Mouse (Mus musculus) kidney, postnatal 0 days (tissue): ENCODE data around the gene Fmn2. TPM values are rescaled to one million over a fixed set of nuclear protein-coding genes. Genes with fewer than 3 reads are reported as not detected.
A peak's percentile ranks its signal among the peaks of the same experiment; 100 is the strongest.

ENCODE experiments used
- ATAC-seq: fragments of 200-750 bp; cut with Nextera tagmentation; replicated peaks from 2 replicates; pipeline ENCODE4 v1.8.0; 2017; ENCODE audit warnings: low read depth, moderate number of reproducible peaks, moderate TSS enrichment, moderate library complexity; ENCODE audit not compliant: low FRiP score
- DNase-seq: peaks from one replicate; pipeline ENCODE4 v3.0.0-alpha.2; 2016; ENCODE audit warnings: low spot score
- H3K27ac ChIP-seq: fragments of 300-500 bp; sonication (generic); 2 replicates; pipeline ENCODE4 v1.5.1; 2014; ENCODE audit warnings: mild to moderate bottlenecking
- H3K27me3 ChIP-seq: fragments of 300-500 bp; sonication (generic); 2 replicates; pipeline ENCODE4 v1.6.1; 2014; ENCODE audit warnings: low read length, mixed read lengths; ENCODE audit not compliant: insufficient read depth
- H3K36me3 ChIP-seq: fragments of 300-500 bp; sonication (generic); 2 replicates; pipeline ENCODE4 v1.6.1; 2014; ENCODE audit warnings: low read length, mixed read lengths; ENCODE audit not compliant: insufficient read depth
- H3K4me1 ChIP-seq: fragments of 300-500 bp; sonication (generic); replicated peaks from 2 replicates; pipeline ENCODE4 v1.6.1; 2014; ENCODE audit warnings: antibody characterized with exemption, low read length, mixed read lengths; ENCODE audit not compliant: insufficient read depth
- H3K4me2 ChIP-seq: fragments of 300-500 bp; sonication (generic); 2 replicates; pipeline ENCODE4 v1.6.1; 2014; ENCODE audit warnings: mild to moderate bottlenecking, low read length, moderate library complexity, mixed read lengths
- H3K4me3 ChIP-seq: fragments of 300-500 bp; sonication (generic); replicated peaks from 2 replicates; pipeline ENCODE4 v1.5.1; 2014; ENCODE audit warnings: low read depth, low read length
- H3K9ac ChIP-seq: fragments of 300-500 bp; sonication (generic); 2 replicates; pipeline ENCODE4 v1.6.1; 2014; ENCODE audit warnings: low read depth, low read length
- H3K9me3 ChIP-seq: fragments of 300-500 bp; sonication (generic); replicated peaks from 2 replicates; pipeline ENCODE4 v1.6.1; 2016; ENCODE audit warnings: low read length, inconsistent platforms, mixed read lengths
- CTCF ChIP-seq: IDR thresholded peaks from 2 replicates; pipeline ENCODE4 v1.5.1; 2016; ENCODE audit warnings: antibody characterized with exemption, low read depth, mild to moderate bottlenecking, moderate library complexity
- WGBS: fragments of 180-500 bp; shearing (Covaris S2); extraction: QIAGEN DNeasy Blood & Tissue Kit; methylation state at CpG from one replicate; pipeline ENCODE4 v1.1.7; 2014; 5-methylcytosine and 5-hydroxymethylcytosine counted together
- polyA plus RNA-seq: library from polyadenylated mRNA; unstranded; fragments of >200 nt; fragmentation: Nextera tagmentation; extraction: Ambion mirVana; gene quantifications from 2 replicates; pipeline ENCODE4 v1.2.1, GENCODE M21; 2015

The Fmn2 gene
- polyA plus RNA-seq, 1 experiment from 2014 or later, result 0.14 TPM

GRCm38 (mm10) chr1:174670846-174671245, 169.2 kb downstream of the Fmn2 start:
- H3K36me3 ChIP-seq, result no peaks in the 10 kb centered on the region
- H3K27me3 ChIP-seq, result no peaks in the 10 kb centered on the region
- TF ChIP-seq CTCF, result no peak
- no peak overlapping the region for H3K4me2 ChIP-seq
- peak; percentile 11 for DNase-seq
- WGBS, result 80% methylated on average over 8 of the region's 8 CpGs
- H3K4me1 ChIP-seq, result no peaks in the 10 kb centered on the region
- ATAC-seq, result no peak
- H3K4me3 ChIP-seq, result no peak overlapping the region
- no peak overlapping the region for H3K27ac ChIP-seq
- H3K9ac ChIP-seq, result no peak overlapping the region
- no peaks in the 10 kb centered on the region for H3K9me3 ChIP-seq

- Histone ChIP-seq H3K4me2 (no peak overlapping the region), H3K27ac (no peak overlapping the region), H3K27me3 (no peaks in the 10 kb centered on the region), H3K4me1 (no peaks in the 10 kb centered on the region), H3K9ac (no peak overlapping the region), H3K36me3 (no peaks in the 10 kb centered on the region), H3K9me3 (no peaks in the 10 kb centered on the region), H3K4me3 (no peak overlapping the region)
- 62% methylated on average over 8 of the region's 8 CpGs for WGBS
- DNase-seq (no peak), ATAC-seq (no peak)
- TF ChIP-seq CTCF, result 0 out of 2 replicates have a peak, but pooled peaks have one; percentile 28
Measured at GRCm38 (mm10) chr1:174674586-174674985, 173.0 kb downstream of the Fmn2 start.

- no peak overlapping the region for H3K4me3 ChIP-seq
- H3K4me1 ChIP-seq, result no peaks in the 10 kb centered on the region
- H3K9me3 ChIP-seq, result no peaks in the 10 kb centered on the region
- no peak for DNase-seq
- no peak for TF ChIP-seq CTCF
- no peak overlapping the region for H3K9ac ChIP-seq
- no peak for ATAC-seq
- H3K27me3 ChIP-seq, result no peaks in the 10 kb centered on the region
- H3K36me3 ChIP-seq, result no peaks in the 10 kb centered on the region
- no peak overlapping the region for H3K4me2 ChIP-seq
- WGBS, result 71% methylated on average over 6 of the region's 6 CpGs
- no peak overlapping the region for H3K27ac ChIP-seq
Measured at GRCm38 (mm10) chr1:174675316-174675715, 173.7 kb downstream of the Fmn2 start.

GRCm38 (mm10) chr1:174676187-174676586, 174.6 kb downstream of the Fmn2 start:
- H3K36me3 ChIP-seq, result no peaks in the 10 kb centered on the region
- H3K9me3 ChIP-seq, result no peaks in the 10 kb centered on the region
- no peak for ATAC-seq
- 76% methylated on average over 3 of the region's 3 CpGs for WGBS
- no peak overlapping the region for H3K9ac ChIP-seq
- DNase-seq, result no peak
- no peak for TF ChIP-seq CTCF
- H3K4me3 ChIP-seq, result no peak overlapping the region
- no peaks in the 10 kb centered on the region for H3K4me1 ChIP-seq
- H3K4me2 ChIP-seq, result no peak overlapping the region
- H3K27me3 ChIP-seq, result no peaks in the 10 kb centered on the region
- no peak overlapping the region for H3K27ac ChIP-seq

GRCm38 (mm10) chr1:174677211-174677610, 175.6 kb downstream of the Fmn2 start:
- TF ChIP-seq CTCF, result no peak
- Histone ChIP-seq H3K9me3 (no peaks in the 10 kb centered on the region), H3K27me3 (no peaks in the 10 kb centered on the region), H3K4me1 (no peaks in the 10 kb centered on the region), H3K27ac (no peak overlapping the region), H3K9ac (no peak overlapping the region), H3K36me3 (no peaks in the 10 kb centered on the region), H3K4me2 (no peak overlapping the region), H3K4me3 (no peak overlapping the region)
- no peak for DNase-seq
- no peak for ATAC-seq
- 45% methylated on average over 4 of the region's 4 CpGs for WGBS

- ATAC-seq (no peak), DNase-seq (no peak)
- Histone ChIP-seq H3K27me3 (no peaks in the 10 kb centered on the region), H3K36me3 (no peaks in the 10 kb centered on the region), H3K27ac (no peak overlapping the region), H3K9me3 (no peaks in the 10 kb centered on the region), H3K4me3 (no peak overlapping the region), H3K4me2 (no peak overlapping the region), H3K9ac (no peak overlapping the region), H3K4me1 (no peaks in the 10 kb centered on the region)
- WGBS, result 76% methylated on average over 2 of the region's 2 CpGs
- no peak for TF ChIP-seq CTCF
Measured at GRCm38 (mm10) chr1:174689301-174689700, 187.7 kb downstream of the Fmn2 start.

- no peaks in the 10 kb centered on the region for H3K9me3 ChIP-seq
- ATAC-seq (no peak), DNase-seq (no peak)
- H3K4me2 ChIP-seq, result no peak overlapping the region
- TF ChIP-seq CTCF, result no peak
- H3K27ac ChIP-seq, result no peak overlapping the region
- H3K9ac ChIP-seq, result no peak overlapping the region
- no peaks in the 10 kb centered on the region for H3K36me3 ChIP-seq
- H3K27me3 ChIP-seq, result no peaks in the 10 kb centered on the region
- 89% methylated on average over 5 of the region's 5 CpGs for WGBS
- H3K4me3 ChIP-seq, result no peak overlapping the region
- H3K4me1 ChIP-seq, result no peaks in the 10 kb centered on the region
Measured at GRCm38 (mm10) chr1:174700871-174701270, 199.2 kb downstream of the Fmn2 start.
